Mouse (Mus musculus): ENCODE results near the gene Pde3b. TPM values are rescaled to one million over a fixed set of nuclear protein-coding genes. Genes with fewer than 3 reads are reported as not detected.
"Not testable (repeated sequence)": the region's sequence is repeated elsewhere in the genome, so short reads cannot be mapped to it uniquely, and the experiment has no call there.

The Pde3b gene
- 10 to 100 TPM in 1 of 2 experiments, 1 to 10 TPM in 1; 4.7 to 10.1 TPM for total RNA-seq (2021)
- long read RNA-seq, experiment 1, partial matches to known transcripts: 0 of 1 reads
- long read RNA-seq, experiment 1, other reads (novel, unspliced or antisense): 1 of 1 reads
- long read RNA-seq, experiment 2, partial matches to known transcripts: 0 of 4 reads
- long read RNA-seq, experiment 2, other reads (novel, unspliced or antisense): 4 of 4 reads

DNA sequence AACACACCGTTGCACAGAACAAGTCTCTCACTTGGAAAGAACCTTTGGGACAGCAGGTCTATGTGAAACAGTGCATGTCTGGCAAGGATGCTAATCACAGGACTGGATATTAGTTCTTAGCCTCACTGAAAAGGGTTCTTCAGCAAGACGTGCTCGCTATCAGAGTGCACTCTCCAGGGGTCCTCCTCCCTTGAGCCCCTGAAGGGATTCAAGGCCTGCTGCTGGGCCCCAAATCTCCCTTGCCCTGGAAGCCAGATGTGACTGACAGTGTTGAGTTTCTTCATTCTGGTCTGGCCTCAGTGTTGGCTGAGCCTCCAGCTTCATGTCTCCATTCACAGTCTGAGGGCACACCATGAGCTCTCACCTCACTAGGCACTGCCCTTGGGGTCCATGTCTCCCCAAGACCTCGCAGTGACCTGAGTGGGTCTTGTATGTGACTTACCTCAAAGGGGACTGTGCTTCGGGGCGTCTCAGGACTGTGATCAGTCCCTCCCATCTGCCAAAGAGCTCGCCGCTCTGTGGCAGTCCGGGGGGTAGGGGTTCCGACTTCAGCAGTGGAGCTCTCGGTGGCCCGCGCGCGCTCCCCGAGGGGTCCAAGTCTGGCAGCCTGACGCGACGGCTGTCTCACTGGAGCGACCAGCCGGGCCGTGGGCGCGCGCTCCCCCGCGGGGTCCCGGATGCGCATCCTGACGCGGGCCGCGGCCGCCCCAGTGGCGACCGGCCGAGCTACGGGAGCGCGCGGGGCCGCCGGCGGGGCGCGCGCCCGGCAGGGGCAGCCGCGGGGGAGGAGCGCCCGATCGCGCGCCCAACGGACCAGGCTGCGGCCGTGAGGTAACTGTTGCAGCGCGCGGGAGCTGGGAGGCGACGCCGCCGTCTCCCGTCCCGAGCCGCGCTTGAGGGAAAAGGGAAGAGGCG is at the start of gene Pde3b:
TSS of gene Pde3b (plus strand) at position 861 of the 915 bp plus-strand sequence.
- peak; percentile 67 to 71 for DNase-seq

DNA sequence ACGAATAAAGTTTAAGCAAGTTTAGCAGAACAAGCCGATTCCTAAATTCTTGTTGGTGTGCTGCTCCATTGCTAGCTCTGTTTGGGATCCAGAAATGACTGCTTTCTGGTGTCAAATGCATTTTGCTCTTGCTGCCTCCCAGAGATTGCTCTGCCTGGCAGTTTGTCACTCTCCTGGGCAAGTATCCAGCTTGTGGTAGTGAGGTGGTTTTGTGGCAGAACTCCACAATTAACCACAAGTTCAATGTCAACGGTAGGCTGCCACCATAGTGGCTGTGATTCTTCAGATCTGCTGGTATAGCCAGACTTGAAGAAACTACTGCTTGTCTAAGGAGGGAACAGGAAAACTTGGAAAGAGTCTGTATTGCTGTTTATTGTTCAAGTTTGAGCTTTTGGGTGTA is 13.0 kb upstream of the Pde3b start:
- DNase-seq: peak in 1 of 2 experiments; percentile 22

DNA sequence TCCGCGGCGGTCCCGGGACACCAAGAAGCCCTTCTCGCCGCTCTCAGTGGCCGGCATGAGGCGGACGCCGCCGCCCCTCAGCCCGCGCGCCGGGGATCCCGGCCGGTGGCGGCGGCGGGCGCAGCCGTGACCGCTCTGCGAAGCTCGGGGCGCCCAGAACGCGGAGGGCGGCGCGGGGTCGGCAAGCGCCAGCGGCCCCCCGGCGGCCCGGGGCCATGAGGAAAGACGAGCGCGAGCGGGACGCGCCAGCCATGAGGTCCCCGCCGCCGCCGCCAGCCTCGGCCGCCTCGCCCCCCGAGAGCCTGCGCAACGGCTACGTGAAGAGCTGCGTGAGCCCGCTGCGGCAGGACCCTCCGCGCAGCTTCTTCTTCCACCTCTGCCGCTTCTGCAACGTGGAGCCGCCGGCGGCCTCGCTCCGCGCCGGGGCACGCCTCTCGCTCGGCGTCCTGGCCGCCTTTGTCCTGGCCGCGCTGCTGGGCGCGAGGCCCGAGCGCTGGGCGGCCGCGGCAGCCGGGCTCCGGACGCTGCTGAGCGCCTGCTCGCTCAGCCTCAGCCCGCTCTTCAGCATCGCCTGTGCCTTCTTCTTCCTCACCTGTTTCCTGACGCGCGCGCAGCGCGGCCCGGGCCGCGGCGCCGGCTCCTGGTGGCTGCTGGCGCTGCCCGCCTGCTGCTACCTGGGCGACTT is 397 bp downstream of the Pde3b start:
- peak; percentile 31 to 48 for DNase-seq

DNA sequence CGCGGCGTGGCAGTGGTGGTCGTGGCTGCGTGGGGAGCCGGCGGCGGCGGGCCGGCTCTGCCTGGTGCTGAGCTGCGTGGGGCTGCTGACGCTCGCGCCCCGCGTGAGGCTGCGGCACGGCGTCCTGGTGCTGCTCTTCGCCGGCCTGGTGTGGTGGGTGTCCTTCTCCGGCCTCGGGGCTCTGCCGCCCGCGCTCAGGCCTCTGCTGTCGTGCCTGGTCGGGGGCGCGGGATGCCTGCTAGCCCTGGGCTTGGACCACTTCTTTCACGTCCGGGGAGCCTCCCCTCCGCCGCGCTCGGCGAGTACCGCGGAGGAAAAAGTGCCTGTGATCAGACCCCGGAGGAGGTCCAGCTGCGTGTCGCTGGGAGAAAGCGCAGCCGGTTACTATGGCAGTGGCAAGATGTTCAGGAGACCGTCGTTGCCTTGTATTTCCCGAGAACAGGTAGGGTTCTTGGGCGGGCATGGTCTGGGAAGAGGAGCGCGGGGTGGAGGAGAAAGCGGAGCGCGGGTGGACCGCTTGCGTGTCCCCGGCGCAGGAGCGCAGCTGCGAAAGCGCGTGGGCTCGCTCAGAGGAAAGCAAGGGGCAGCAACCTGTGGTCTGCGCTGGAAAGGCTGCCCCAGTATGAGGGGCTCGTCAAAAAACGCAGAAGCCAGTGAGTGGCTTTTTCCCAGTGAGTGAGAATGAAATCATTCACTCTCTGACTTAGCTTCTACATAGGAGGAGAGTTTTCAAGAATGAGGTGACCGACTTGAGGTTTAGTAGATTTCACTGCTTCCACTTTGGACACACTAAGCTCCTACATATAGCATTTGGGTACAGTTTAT is 1.2 kb downstream of the Pde3b start:
- DNase-seq: peak; percentile 20 to 62

DNA sequence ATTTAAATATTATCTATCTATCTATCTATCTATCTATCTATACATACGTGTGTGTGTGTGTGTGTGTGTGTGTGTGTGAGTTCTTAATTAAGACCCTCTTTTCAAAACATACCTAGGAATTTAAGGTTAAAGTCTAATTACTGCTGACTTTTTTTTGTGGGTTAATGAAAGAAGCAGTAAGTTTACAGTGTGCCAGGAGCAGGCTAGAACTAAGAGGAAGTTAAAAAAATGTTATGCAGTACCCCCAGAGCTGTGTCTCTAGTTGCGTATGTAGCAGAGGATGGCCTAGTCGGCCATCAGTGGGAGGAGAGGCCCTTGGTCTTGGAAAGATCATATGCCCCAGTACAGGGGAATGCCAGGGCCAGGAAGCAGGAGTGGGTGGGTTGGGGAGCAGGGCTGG is 4.2 kb downstream of the Pde3b start:
- DNase-seq: not testable (repeated sequence)

DNA sequence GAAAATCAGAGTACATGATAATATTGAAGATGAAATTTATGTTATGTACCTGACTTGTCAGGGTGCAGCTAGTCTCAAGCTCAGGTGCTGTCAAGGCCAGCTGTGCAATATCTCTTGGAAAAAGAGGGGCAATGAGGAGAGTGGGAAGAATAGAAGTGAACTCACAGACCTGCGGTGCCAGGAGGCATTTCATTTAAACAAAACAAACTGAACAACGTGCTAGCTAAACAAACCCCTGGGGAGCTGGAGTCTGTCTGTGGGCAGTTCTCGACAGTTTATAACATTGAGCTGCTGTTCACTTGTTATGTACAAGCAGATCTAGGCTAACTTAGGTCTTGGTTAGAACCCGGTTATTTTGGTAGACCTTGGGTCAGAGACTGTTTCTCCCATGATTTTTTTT is 5.8 kb downstream of the Pde3b start:
- no peak for DNase-seq

DNA sequence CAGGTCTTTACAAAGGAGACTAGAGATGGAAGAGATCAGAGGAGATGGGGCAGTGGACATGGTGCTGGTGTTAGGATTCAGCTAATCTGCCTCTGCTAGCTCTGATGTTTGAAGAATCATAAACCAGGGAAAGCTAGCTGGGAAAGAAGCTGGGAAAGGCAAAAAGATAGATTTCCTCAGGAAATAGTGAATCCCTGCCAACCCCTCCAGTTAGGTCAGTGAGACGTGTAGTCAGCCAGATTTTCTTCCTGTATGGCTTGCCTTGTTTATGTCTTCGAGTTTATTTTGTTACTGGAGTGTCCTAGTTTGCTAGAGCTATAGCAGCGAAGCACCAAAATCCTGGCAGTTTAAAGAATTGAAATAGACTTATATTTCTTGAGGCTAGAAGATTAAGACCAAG is 7.1 kb downstream of the Pde3b start:
- DNase-seq: no peak

DNA sequence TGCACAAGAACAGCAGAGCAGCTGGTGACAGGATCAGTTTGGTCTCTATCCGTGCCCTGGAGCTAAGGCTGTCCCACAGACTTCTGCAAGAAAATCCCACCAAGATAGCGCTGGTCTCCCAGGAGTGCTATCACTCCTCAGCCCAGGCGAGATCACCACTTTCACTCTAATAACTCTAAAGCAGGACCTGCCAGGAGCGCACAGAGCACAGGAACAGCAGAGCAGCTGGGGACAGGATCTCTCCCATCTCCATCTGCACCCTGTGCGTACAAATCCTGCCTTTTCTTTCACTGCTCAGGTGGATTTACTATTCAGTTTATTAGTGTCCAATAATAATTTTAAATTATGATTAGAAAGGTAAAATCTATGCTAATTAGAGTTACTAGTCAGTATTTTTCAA is 14.7 kb downstream of the Pde3b start:
- DNase-seq: no peak

DNA sequence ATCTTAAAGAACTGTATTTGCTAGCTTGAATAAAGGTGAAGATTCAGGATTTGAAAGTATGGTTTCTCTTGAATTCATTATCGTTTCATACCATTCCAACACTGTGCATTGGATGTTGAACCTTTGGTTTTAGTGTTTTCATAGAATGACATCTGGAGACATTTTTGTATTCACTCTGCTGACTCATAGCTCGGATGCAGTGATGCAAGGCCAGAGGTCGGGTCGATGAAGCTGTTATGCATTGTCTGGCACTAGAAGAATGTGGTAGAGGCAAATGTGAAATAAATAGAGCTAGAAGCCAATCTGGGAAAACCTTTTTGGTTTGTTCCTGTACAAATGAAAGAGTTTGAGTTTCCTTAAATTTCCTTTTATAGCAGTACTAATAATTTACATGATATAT is 16.9 kb downstream of the Pde3b start:
- DNase-seq: no peak

DNA sequence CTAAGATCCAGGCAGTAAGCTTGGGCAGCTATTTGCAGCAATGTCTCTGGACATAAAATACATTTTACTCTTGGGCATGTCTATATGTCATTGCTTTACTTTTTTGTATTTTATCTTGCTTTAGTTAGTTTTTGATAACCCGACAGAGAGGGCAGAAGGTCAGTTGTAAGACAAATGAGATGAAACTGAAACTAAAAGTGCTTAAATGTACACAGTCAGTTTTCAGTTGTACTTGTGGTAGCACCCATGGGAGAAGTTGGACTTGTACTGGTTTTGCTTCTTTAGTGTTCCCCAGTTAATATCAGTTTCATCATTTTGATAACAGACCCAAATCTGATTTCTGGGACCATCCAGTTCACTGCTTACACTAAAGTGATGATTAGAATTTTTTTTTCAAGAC is 24.6 kb downstream of the Pde3b start:
- DNase-seq: no peak

DNA sequence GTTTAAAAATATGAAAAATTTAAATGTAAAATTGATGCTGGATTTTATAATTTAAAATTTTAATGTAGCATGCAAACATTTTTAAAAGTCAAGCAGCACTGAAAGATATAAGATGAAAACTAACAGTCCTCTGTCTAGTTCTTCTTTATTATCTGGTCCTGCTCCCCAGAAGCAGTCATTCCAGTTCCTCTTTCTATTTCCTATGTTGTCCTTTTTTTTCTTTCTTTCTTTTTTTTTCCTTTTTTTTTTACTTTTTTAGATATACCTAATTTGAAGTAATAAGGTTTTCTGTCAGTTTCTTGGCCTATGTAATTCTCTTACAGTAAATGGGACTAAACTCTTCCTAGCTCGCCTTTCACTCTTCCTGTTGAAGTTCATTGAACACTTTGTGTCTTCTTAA is 25.4 kb downstream of the Pde3b start:
- DNase-seq: no peak

DNA sequence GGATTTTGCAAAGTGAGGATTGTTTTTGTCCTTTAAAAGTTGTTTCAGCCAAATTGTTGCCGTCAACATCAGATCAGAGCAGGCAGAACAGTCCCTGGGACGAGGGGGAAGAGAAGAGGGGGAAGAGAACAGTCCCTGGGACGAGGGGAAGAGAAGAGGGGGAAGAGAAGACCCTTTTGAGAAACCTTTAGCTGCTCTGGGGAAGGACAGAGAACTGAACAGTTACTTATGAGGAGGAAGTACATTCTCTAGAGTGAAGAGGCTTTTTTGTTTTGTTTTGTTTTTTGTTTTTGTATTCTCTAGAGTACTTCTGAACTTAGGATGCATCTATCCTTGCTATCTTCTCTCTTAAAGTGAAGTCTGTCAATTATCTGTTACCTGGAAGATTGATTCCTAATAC is 37.8 kb downstream of the Pde3b start:
- DNase-seq: no peak

DNA sequence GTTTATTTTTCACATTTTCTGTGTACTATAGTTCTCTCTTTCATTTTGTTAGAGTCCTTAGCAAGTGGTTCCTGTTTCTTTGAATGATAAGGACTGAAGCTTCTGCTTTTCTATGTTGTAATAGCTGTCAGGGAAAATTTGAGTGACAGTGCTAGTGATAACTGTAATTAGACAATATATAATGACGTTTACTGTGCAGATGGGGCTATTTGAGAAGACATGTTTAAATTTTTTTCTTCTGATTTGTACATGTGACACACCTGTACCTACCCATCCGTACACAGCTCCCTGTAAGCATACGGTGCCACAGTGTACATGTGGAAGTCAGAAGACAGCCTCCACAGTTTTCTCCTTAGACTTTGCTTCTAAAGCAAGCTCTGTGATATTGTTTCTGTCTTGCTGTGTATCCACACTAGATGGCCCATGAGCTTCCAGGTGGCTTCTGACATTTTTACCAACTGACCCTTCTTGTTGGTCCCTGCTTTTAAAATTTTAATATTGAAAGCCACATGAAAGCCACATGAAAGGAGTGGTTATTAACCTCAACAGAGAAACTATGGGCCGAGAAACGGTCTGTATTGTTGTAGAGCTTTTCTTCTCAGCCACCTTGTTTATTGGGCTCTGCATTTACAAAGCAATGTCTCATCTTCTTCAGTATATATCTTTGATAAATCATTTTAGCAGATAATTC is 38.4 kb downstream of the Pde3b start:
- DNase-seq: no peak

DNA sequence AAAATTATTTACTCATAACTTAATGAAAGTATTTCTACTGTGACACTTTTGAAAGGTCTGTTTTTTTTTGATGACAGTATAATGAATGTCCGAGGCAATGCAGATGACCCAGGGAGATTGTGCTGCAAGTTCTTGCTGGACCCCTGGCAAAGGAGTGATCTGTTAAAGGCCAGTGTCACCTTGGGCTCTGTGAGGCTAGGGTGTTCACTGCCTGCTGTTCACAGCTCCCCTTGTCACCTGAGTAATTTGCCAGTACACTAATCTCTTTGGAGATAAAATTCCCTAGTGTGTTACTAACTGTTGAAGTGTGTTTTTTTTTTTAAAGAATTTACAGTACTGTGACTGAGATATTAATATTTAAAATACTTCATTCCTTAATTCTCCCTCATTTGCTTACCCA is 39.8 kb downstream of the Pde3b start:
- no peak for DNase-seq

DNA sequence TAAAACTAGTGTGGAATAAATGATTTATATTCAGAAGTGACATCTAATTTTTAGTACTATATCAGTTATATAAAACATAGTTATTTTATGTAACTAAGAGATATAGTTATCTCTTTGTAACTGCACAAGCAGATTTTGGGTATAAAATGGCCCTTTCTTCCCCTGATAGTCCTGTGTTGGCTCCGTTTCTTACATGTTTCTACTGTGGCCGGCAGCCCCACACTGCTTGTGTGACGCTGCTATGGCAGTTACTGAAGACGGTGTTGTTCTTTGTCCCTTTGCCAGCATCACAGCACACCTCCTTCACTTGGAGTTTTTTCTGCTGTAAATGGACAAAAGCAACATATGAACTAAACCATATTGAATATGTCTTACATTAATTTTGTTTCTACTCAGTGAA is 41.8 kb downstream of the Pde3b start:
- no peak for DNase-seq

DNA sequence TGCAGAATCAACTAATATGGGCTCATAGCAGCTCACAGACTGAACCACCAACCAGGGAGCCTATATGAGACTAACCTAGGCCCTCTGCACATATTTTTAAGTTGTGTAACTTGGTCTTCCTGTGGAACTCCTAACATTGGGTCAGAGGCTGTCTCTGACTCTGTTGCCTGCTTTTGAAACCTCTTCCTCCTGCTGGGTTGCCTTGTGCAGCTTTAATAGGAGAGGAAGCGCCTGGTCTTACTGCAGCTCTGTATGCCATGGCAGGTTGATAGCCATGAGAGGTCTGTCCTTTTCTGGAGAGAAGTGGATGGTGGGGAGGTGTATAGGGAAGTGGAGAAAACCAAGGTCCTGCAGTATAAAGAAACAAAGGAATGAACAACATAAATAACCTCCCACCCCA is 44.8 kb downstream of the Pde3b start:
- no peak for DNase-seq

DNA sequence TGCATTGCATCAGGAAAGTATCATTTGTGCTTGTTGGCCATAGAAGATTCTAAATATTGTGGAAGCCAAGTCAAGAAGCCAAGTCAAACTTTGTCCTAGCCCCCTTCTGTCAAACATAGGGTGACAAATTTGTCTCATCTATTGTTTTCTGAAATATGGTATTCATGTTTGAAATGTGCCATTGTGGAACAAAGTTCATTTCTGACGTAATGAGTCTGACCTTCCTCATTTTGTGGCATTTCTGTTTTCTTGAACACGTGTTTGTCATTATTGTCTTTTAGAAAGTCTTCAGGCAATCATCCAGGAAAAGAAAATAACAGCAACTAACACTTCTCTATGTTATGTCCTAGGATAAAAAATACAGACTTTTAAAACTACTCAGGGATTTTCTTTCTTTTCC is 46.6 kb downstream of the Pde3b start:
- peak in 1 of 2 experiments; percentile 3 for DNase-seq

DNA sequence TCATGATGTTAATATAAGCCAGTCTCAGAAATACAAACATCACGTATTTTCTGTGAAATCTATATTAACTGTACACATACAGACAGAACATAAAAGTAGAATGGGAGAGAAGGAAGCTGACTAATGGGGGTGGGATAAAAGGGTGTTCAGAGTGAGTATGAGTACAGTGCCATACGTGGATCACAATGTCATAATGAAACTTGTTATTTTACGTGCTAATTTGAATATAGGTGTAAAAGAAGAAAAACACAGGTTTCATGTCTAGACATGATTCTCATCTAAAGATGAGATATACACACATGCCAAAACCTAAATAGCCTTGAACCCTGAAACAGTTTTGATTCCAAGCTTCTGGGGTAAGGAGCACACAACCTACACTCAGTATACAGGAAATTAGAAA is 51.3 kb downstream of the Pde3b start:
- no peak for DNase-seq

DNA sequence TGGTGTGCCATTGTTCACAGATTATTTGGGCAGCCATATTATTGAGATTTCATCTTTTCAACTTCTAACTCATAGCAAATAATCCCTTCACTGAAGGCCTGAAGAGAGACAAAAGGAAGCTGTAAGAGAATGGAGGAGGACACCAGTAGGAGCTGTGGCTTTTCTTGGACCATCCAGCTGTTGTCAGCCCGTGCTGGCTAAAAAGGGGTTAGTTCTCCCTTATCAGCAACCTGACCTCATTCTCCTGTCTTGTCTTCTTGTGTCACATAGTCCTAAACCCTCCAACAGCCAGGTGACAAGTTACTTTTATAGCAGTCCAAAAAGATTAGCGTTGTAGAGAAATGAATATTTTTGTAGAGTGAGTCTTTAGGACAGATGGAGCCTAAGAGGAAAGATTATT is 57.4 kb downstream of the Pde3b start:
- no peak for DNase-seq

DNA sequence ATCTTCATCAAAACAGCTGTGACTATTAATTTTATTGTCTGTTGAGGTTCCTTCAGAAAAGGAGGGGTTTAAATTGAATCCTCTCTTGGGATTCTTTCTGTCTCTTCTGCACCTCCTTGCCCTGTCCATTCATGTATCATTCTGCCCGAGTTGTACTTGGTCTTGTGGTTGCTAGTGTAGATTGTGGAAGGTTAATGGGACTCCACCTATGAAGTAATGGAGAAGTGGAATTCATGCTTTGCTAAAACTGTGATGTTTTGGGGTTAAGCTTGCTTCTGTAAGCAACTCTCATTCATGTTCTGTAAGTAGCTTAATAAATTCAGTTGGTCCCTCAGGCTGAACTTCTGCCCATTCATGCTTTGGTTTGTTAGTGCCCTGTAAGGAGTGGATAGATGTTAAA is 59.8 kb downstream of the Pde3b start:
- DNase-seq: no peak

DNA sequence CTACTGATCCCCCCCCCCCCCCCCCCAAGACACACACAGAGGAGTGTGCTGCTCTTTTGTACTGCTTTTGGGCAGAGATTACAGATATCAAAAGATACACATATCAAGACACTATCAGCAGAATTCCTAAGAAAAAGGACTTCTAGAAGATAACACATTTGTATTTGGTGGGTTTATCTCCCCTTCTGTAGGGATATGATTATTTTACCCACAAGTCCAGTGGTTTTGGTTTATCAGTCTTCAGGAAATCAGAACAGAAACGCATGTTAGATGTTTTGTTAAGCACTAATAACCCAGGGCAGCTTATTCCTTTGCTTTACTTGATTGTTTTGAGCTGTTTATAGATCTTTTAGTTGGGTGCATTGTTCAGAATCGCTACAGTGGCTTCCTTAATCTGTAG is 62.8 kb downstream of the Pde3b start:
- DNase-seq: no peak

DNA sequence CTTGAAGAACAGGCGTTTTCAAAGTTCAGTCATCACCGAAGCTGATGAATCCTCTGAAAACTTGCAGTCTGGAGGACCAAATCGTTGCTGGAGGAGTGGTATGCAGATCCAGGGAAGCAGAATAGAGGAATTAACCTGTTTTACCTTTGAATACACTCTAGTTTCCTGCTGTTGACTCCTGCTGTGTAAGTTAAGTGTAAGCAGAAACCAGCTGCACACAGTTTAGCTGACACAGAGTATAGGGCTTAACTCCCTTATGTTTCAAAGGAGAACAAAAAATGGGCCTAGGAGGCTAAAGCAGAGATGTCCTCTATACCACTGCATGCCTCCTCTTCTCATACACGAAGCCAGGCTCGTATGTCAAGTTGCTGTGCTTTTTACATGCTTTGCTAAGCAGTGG is 63.8 kb downstream of the Pde3b start:
- DNase-seq: no peak
